Mouse (Mus musculus) spleen, postnatal 4 days (tissue): ENCODE measurements at regions not wholly inside any gene's neighbourhood (a gene's known extent, or its start where the extent isn't known, plus 50 kb on each side); places are given as distances from the start of the nearest gene placed in this dataset.

Experiments used
- DNase-seq, 2 experiments: peaks; one replicate each; pipeline ENCODE4 v3.0.0; 2022; ENCODE audit warnings: low spot score in 2 of 2

DNA sequence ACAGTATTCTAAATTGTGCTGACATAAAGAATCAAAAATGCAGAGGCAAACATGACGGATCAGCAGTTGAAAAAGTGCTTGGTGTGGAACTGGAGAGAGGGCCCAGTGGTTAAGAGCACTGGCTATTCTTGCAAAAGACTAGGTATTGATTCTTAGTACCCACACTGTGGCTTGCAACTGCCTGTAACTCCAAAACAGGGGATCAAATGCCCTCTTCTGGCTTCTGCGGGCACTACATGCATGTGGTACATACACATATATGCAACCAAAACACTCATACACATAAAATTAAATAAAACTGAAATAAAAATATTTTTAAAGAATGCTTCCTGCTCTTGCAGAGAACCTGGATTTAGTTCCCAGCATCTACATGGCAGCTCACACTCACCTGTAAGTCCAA is 163.7 kb upstream of the Smim15 start:
- no peak for DNase-seq

DNA sequence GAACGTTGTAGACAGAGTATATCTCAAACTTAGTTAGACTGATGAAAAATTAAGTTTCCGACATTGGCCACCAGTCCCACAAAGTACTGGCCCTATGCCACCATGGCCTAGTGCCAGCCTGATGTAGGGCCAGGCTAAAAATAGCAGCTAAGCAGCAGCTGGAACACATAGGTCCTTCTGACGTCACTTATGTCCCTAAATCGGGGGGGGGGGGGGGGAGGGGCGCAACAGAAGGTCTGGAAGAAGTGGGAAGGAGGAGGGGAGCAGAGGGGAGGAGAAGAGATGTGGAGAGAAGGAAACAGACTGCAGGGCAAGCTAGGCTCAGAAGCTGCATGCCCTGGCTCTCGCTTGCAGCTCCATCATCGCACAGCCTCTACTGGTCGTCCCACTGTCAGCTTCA is 164.7 kb upstream of the Smim15 start:
- DNase-seq, result no peak

DNA sequence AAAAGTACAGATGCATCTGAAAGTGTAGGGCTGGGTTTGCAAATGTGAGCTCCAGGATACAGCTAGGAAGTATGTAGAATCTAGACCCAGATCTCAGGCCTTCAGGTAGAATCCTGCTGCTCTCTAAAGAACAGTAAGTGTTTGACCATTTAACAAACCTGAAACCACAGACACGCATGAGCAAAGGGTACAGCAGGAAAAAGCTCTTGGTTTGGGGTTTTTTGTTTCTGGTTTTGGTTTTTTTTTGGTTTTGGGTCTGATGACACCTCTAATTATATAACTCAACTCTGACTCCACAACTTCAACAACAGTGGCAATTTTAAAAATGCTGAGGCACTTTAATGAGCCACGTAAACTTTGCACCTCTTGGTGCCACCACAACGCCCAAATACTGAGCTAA is 165.3 kb upstream of the Smim15 start:
- no peak for DNase-seq

DNA sequence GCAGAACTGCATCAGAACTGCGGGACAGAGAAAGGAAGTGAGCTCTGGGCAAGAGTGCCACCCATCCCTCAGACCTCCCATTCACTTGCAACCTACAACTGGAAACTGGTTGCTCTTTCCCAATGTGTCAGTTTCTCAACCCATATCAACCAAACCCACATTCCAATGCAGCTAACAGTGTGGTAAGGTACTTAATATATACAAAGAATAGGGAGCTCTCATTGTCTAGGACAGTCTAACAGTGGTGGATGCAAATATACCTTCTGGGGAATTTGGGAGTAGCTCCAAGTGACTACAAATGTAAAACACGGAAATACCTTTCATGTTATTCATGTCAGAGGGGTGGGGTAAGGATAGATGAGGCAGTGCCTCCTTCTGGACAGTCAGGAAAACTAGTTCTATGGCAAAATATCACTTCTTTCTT is 171.0 kb upstream of the Smim15 start:
- DNase-seq, result no peak

DNA sequence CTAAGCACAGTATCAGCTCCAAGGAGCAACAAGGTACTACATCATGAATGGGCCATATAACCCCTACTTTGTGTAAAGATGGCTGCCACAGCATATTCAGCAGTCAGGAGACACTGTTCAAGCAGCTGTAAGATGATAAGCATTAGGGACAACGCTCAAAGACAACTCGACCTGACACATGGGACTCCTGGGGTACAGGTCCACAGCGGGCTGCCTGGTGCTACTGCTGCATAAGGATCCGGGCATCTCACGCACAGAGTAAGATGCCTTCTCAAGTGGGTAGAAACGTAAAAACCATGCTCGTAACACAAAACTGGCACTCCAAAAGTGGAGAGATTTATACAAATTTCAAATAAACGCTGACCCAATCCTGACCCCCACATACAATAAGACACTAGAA is 171.7 kb upstream of the Smim15 start:
- DNase-seq, result no peak

DNA sequence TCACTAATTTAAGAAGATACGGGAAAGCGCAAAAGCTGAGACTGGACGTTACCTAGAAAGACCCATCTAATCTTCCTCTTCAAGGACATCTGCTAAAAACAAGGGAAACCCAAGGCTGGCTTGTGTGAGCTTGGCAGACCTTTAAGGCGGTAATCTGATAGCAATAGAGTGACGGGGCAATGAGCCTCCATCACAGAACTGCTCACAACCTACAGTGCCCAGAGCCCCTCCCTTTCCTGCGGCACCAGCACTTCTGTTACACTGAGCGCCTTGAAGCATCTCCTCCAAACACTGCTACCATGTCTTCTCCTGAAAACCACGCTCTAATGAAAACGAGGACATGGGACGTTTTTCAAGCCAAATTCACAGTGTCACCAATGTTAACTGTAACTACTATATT is 172.1 kb upstream of the Smim15 start:
- no peak for DNase-seq

DNA sequence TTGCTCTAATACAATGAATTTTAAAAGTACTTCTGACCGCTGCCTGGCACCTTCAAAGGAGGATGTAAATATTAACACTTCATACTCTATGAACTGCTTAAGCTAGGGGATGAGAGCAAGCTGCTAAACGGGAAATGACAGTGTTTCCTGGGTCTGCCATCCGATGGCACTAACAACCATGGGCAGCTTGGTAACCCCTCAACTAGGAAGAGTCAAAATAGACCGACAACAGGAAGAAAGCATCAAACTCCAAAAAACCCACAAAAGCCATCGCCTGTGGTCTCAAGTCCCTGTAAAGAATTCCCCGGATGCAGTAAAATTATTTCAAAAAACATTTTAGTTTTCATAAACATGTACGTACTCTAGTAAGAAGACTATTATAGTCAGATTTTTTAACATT is 175.3 kb upstream of the Smim15 start:
- DNase-seq, result no peak

DNA sequence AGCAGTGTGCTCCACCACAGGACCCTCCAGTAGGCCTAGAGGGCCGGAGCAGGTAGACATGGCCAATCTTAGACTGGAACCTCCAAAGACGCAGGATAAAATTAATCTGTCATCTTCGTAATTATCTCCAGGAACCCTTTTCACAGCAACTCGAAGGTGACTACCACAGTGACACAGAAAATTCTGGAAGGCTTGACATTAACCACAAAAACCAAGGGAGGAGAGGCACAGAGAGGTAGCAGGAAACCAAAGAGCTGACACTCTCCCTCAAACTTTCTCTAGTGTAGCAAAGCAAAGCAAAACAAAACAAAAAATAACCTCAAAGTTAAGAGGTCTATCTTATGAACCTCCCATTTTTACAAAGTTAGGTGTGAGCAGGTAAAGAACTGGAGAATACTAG is 177.4 kb upstream of the Smim15 start:
- no peak for DNase-seq

DNA sequence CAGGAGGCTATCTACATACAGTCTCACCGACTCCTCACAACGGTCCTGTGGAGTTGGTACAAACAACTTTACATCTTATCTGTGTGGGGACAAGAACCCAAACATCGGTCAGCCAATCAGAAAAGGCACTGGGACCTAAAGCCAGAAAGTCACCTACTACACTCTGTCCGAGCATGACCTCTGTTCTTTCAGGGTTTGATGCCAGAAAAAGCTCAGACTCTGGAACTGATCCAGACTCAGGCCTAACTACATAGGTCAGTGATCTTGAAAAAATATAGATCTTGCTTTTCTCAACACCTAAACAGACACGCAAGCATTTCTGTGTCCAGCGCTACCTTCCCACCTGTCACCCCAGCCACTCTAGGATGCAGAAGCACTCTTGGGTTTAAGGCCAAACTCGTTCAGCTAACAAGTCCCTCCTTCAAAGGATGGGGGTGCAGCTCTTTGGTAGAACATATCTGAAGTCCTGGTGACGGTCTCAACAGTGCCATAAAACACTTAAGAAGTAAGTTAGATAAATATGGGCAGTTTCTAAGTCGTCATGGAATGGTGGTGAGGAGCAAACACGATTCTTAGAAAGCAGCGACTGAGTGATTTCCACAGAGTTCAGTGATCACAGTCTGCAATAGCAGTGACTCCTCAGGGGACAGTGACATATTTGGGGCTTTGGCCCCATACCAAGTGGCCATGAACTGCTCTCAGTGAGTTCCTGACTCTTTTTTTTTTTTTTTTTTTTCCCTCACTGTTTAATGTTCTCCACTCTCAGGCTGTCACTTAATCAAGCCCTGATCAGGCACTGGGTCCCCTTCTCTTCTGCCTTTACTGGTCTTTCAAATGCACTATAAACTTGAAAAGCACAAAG is 181.2 kb upstream of the Smim15 start:
- DNase-seq, result no peak

DNA sequence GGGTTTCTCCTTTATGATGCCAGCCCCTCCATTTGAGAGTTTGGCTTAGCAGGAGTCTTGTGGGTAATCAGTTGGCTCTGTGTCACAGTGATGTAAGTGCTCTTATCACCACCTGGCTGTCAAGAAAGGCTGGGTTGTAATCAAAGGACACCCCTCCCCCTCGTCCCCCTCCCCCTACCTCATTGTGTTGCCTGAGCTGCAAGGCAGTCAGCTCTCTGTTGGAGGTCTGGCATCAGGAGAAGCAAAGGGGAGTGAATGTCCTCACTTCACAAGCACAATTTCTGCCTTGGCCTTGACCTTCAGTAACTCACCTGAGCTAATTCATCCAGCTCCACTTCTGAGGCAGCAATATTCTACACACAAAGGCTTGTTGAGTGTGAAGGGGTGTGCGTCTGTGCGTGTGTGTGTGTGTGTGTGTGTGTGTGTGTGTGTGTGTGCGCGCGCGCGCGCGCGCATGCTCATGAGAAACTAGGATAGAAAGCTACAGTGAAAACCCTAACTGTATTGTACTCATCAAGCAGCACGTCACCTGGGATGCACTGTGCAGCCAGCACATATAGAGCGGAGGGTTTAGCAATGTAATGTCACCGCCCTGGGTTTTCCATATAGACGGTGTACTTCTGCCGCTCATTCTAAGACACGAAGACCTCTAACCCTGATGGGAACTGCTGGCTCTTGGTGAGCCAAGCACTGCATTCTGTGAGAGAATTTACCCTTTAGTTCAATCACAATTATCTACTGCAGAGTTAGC is 182.7 kb upstream of the Smim15 start:
- peak in 1 of 2 experiments; percentile 48 for DNase-seq

DNA sequence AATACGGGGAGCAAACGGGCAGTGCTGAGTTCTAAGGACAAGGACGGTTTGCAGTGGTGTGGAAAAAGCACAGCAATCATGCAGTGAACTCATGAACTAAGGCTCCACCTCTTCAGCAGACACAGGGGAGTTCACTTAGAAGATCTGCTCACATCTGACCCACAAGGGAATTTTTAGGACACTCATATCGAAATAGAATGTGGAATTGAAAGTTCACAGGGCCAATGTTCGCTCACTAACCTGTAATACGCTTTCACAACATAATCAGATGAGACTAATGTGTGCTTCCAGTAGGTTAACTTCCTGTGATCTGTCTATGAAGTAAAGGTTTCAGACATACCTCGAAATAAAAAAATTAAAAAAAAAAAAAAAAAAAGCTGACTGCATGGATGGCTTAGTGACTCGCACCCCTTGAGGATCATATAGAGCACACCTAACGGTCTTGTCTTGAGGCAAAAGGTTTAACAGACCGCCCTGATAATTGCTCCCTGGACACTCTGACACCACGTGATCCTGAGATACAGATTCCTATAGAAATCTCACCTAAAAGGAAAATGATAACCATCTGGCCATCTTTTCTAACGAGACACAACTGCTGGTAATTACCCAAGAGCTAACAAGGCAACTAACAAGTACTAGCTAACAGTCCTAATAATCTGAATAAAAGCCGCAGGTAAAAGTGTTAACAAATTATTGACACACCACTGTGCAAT is 187.0 kb upstream of the Smim15 start:
- no peak for DNase-seq

DNA sequence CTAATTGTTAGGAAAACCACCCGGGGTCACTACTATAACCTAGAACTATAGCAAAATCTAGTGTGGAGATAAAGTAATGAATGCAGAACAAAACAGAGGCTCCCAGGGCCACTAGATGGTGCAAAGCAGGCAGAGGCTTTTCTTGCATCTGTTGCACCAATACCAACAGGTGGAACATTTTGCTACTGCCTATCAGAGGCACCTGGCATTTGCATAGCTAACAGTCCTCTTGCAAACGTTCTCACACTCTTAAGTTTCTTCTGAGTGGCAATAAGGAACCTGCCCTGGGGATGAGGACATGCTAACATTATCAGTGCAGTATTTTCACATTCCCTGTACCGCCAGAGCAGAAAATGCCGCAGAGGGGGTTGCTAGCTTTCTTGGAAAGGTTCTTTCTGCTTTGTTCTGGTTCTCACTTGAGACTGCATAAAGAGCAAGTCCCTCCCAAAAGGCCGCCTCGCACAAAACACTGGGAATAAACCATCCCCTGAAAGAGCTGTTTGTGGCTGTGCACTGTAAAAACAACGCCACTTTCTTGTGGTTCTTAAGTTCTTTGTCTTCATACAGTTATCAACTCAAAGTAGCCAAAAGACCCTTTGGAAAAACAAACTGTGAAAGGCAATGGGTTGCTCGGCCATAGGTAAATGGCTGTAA is 193.2 kb upstream of the Smim15 start:
- DNase-seq, result no peak

DNA sequence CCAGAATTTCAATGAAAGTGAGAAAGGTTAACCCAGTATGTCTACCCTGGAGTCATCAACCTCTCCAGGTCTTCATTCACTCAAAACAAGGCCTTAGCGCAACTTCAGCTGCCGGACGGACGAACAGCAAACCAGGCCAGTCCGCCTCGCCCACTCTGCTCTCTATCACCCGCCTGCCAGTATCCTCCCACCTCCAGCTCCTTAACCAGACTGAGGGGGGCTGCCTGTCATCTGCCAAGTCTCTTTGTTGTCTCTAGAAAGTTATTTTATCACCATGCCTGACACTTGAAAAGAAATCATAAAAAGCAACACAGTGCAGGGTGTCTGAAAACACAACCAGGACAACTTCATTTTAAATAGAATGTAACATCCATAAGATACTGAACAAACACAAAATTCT is 195.4 kb upstream of the Smim15 start:
- DNase-seq, result no peak

DNA sequence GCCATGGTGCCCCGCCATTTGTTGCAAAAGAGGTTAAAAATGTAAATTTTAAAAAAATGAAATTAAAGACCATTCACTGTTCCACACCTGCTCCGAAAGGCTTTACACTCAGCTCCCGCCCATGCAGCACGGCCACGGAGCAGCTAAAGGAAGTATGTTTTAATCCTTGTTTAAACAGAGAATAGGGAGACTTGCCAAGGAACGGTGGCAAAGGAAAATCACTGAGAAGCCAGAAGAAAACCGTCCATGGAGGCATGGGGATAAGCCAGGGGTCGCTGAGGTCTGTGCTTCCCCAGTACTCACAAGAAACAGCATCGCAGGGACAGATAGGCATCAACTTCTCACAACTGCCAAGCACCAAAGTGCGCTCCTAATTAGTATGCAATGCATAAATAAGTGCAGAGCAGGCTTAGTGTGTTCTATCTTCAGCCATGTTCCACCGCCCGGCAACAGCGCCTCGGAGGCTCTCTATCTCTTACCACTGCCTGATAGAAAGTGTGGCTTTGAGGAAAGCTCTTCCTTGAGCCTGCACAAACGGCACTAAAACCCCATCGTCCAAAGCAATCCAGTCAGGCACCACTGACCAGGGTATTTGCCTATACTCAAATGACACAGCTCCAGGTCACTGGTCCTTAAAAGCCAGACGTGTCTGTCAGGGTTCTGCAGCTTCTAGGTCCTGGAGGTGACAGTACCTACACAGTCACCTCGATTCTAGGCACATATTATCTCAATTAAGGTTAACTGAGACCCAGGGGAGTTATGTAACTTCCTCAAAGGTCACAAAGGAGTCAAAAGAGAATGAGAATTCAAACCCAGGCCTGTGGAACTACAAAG is 196.8 kb upstream of the Smim15 start:
- no peak for DNase-seq

DNA sequence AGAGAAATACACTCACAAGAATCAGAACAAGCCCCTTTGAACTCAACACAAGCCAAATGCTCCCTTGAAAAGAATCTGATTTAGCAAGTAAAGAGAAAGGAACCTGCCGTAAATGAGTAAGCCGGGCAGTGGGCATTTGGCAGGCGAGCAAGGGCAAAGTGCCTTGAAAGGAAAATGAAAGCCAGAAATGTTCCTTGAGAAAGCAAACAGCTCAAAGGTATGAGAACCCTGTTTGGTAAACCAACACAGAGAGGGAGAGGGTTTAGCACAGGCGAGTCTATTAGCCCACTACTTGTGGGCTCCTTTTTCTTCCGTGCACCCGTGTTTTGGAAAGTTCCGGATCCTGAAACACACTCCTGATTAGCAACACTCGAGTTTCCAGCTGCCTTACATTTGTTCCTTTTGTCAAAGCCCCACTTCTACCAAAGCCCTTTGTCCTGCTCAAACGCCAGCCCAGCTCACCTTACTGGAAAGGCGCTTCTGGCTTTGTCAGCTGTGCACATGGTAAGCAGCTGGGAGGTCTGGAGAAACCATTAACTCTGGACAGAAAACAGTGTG is 197.5 kb upstream of the Smim15 start:
- DNase-seq, result no peak

DNA sequence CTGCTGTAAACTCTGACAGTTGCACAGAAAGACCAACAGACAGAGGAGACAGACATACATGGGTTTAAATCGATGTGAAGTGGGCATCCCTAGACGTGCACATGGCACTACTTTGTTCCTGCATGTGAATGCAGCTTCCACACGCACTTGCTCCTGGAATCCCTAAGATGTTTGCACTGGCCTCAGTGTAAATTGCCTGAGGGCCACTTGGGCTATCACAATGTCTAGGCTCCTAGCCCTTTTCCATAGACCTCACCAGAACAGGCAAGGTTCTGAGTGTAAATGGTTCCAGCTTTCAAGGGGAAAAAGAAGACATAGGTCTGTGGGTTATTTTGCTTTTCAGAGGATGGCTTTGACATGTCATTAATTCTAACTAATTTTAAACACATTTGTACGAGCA is 198.4 kb upstream of the Smim15 start:
- no peak for DNase-seq

DNA sequence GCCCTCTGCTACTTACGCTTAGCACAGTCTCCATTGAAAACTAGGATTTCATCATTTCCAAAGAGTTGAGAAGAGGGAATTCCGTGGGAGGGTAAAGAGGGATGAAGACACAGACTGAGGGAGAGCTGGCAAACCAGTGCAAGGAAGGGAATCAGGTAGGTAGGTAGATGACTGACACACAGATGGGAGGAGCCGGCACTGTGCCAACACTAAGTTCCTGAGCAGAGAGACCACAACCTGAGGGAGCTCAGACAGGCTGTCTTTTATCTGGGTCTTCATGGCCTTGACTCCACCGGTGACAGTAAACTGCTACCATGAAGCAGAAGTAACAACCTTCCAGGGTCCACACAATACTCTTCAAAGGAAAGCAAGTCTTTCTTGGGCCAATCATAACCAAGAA is 200.2 kb upstream of the Smim15 start:
- DNase-seq, result no peak

DNA sequence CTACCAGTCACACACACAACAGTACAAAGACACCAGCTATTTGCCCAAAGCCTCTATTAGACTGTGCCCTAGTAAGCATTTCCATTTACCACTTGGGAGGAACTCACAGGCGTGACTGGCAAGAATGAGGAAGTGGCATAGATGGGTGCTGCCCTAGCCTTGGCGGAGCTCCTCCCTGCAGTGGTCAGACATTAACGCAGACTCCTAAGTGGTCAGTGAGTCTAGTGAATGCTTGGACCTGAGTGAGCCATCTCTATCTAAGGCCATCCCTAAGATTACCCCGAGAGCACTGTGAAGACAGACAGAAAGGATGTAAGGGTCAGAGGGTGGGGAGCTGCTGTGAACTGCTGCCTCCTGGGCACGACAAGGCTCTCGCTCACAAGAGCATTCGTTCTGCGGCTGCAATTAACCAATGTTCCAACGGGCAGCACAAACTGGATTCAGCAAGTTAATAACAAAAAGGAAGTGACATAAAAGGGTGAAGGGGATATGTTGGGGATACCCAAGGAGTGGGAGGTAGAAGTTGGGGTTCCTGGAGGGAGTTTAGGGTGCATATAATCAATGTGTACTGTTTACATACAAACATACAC is 206.0 kb upstream of the Smim15 start:
- DNase-seq, result peak in 1 of 2 experiments; percentile 21

DNA sequence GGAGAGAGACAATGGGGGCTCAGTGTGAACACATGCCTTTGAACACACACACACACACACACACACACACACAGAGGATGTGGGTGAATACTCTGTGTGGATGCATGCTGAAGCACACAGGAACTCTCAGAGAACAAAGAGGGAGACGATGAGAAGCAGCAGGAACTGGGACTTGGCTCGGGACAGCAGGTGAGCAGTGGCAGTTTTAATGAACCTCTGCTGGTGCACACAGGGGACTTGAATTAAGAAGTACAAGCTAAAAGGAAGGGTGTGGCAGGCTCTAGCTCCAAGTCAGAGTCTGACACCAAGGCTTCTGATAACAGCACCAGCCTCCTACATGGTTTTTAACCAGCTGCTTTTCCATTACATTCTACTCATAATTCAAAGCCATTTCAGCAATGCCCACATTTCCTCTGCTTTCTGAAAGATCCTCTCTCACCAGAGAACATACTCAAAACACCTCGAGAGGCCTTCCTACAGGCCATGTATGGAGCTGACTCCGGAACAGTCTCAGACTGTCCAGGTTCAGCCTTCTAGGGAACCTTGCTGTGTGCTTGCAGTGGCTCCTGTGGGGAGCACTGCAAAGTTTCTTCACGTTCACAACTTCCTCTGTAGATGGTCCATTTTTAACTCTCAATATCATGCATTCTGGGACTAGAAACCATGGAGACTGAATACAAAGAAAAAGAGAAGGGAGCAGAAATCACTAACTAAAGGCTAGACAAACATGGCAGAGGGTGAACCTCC is 206.9 kb upstream of the Smim15 start:
- no peak for DNase-seq
